Mouse (Mus musculus) hindbrain, embryonic 16.5 days (tissue): ENCODE data around the gene Tmem161a. TPM values are rescaled to one million over a fixed set of nuclear protein-coding genes. Genes with fewer than 3 reads are reported as not detected.

Experiments
- ATAC-seq: fragments of 200-750 bp; cut with Nextera tagmentation; 2 replicates; pipeline ENCODE4 v1.8.0; 2017; ENCODE audit warnings: moderate TSS enrichment, moderate library complexity
- H3K27ac ChIP-seq: fragments of 300-500 bp; sonication (generic); 2 replicates; pipeline ENCODE4 v1.5.1; 2014; ENCODE audit warnings: low read depth, mild to moderate bottlenecking, control low read depth, low read length, moderate library complexity
- H3K27me3 ChIP-seq: fragments of 300-500 bp; sonication (generic); replicated peaks from 2 replicates; pipeline ENCODE4 v1.6.1; 2014; ENCODE audit warnings: low read length; ENCODE audit not compliant: control insufficient read depth, insufficient read depth
- H3K36me3 ChIP-seq: fragments of 300-500 bp; sonication (generic); 2 replicates; pipeline ENCODE4 v1.6.1; 2014; ENCODE audit warnings: mild to moderate bottlenecking, low read length, moderate library complexity, mixed read lengths; ENCODE audit not compliant: control insufficient read depth, insufficient read depth
- H3K4me1 ChIP-seq: fragments of 300-500 bp; sonication (generic); 2 replicates; pipeline ENCODE4 v1.6.1; 2014; ENCODE audit warnings: low read depth, low read length; ENCODE audit not compliant: control insufficient read depth, insufficient read depth
- H3K4me2 ChIP-seq: fragments of 300-500 bp; sonication (generic); 2 replicates; pipeline ENCODE4 v1.6.1; 2014; ENCODE audit warnings: mild to moderate bottlenecking, low read length, control low read depth, moderate library complexity
- H3K4me3 ChIP-seq: fragments of 300-500 bp; sonication (generic); 2 replicates; pipeline ENCODE4 v1.5.1; 2014; ENCODE audit warnings: mild to moderate bottlenecking, low read length, control low read depth, moderate library complexity
- H3K9ac ChIP-seq: fragments of 300-500 bp; sonication (generic); 2 replicates; pipeline ENCODE4 v1.6.1; 2014; ENCODE audit warnings: low read depth, mild to moderate bottlenecking, control low read depth, low read length, moderate library complexity
- H3K9me3 ChIP-seq: fragments of 300-500 bp; sonication (generic); 2 replicates; pipeline ENCODE4 v1.6.1; 2014; ENCODE audit warnings: mild to moderate bottlenecking, low read length, moderate library complexity; ENCODE audit not compliant: control insufficient read depth
- WGBS: fragments of 180-500 bp; shearing (Covaris S2); extraction: QIAGEN DNeasy Blood & Tissue Kit; methylation state at CpG from one replicate; pipeline ENCODE4 v1.1.7; 2014; 5-methylcytosine and 5-hydroxymethylcytosine counted together
- polyA plus RNA-seq: library from polyadenylated mRNA; unstranded; fragments of >200 nt; fragmentation: Nextera tagmentation; extraction: Ambion mirVana; gene quantifications from 2 replicates; pipeline ENCODE4 v1.2.1, GENCODE M21; 2015

Tmem161a gene
- polyA plus RNA-seq, 1 experiment from 2014 or later = 57.4 TPM

DNA sequence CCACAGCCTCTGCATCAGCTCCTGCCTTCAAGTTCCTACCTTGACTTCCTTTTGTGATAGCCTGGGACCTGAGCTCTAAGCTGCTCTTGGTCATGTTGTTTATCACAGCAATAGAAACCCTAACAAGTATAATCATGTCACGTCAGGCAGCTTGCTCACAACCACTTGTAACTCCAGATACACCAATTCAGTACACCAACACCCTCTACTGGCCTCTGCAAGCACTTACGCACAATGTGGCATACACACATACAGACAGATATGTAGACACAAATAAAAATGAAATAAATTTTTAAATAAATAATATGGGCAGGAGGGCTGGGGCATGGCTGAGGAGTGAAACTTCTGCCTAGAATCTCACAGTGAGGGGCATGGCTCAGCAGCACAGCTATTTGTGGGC lies 23.6 kb downstream of the Tmem161a start:
- no peak for ATAC-seq
- 82% methylated on average over 2 of the region's 2 CpGs for WGBS
- no peaks in the 10 kb centered on the region for H3K9me3 ChIP-seq
- no peak overlapping the region for H3K9ac ChIP-seq
- H3K27ac ChIP-seq = no peak overlapping the region
- no peak overlapping the region for H3K4me3 ChIP-seq
- no peaks in the 10 kb centered on the region for H3K36me3 ChIP-seq
- H3K4me1 ChIP-seq = peaks cover 2% of the 10 kb centered on the region; the same call in 1 of the 2 replicates
- no peak overlapping the region for H3K4me2 ChIP-seq
- no peaks in the 10 kb centered on the region for H3K27me3 ChIP-seq

DNA sequence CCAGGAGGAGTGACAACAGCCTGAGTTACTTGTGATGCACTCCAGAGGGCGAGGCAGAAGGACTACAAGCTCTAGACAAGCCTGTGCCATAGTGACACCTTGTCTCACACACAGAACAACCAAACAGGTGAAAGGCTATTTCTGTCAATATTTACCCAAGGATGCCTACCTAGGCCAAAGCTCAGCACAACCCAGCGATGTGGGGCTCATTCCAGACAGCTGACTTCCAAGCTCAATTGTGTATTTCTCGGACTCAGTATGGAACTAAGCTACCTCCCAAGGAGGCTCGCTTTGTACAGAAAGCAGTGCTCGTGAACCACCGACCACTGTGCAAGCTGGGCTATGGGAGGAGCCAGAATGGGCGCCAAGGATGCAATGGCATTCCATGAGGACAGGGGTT lies 25.4 kb downstream of the Tmem161a start:
- Histone ChIP-seq H3K36me3 (no peaks in the 10 kb centered on the region), H3K4me1 (peaks cover 2% of the 10 kb centered on the region; the same call in 1 of the 2 replicates), H3K4me3 (no peak overlapping the region), H3K27me3 (no peaks in the 10 kb centered on the region), H3K9ac (no peak overlapping the region), H3K4me2 (no peak overlapping the region), H3K9me3 (no peaks in the 10 kb centered on the region), H3K27ac (no peak overlapping the region)
- ATAC-seq = no peak
- WGBS = 48% methylated on average over 7 of the region's 7 CpGs

DNA sequence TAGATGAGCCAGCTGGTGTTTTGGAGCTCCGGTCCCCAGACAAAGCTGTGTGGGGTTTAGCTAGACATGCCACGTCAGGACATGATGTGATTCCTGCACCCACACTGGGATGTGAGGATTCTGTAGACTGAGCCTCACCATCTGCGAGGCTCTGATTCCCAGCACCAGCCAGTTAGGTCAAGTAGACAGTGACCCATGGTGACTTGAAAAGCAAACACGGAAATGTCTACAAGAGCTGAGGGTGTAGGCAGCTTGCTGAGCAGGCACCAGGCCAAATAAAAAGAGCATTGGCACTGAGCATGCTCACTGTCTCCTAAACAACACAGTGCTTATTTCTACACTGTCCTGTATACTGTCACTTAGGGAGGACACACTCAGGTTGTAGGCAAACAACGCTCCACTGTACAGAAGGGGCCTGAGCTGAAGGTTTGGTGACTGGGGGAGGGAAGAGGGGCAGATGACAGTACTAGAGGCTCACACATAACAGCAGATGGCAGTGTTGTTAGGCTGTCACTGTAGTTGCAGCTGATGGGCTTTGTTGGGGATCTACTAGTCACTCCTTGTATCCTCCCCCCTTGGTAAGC lies 28.0 kb downstream of the Tmem161a start:
- H3K4me1 ChIP-seq = peaks cover 2% of the 10 kb centered on the region; the same call in 1 of the 2 replicates
- peak; percentile 66 for ATAC-seq
- WGBS = 58% methylated on average over 5 of the region's 5 CpGs
- no peak overlapping the region for H3K4me2 ChIP-seq
- no peak overlapping the region; the same call in 1 of the 2 replicates for H3K27ac ChIP-seq
- no peaks in the 10 kb centered on the region for H3K9me3 ChIP-seq
- H3K36me3 ChIP-seq = no peaks in the 10 kb centered on the region
- H3K9ac ChIP-seq = no peak overlapping the region
- H3K27me3 ChIP-seq = no peaks in the 10 kb centered on the region
- H3K4me3 ChIP-seq = no peak overlapping the region

DNA sequence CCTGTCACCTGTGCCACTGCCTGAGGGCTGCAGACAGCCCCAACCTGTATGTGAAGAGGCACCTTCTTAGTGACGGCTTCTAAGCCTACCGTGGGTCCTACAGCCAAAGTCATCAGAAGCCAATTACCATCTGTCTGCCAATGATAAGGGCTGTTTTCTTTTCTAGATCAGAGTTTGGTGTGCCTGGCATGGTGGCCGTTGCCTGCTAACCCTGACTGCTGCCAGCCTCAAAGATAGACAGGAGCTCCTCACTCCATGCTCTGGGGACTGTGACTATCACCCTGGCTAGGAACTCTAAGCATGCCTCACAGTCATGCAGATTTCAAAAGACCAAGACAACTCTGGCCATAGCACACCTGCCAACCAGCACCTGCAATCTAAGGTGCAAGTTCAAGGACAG lies 29.3 kb downstream of the Tmem161a start:
- H3K9me3 ChIP-seq = no peaks in the 10 kb centered on the region
- H3K4me2 ChIP-seq = no peak overlapping the region
- no peaks in the 10 kb centered on the region for H3K27me3 ChIP-seq
- no peak overlapping the region for H3K9ac ChIP-seq
- WGBS = 91% methylated on average over 3 of the region's 3 CpGs
- no peaks in the 10 kb centered on the region for H3K36me3 ChIP-seq
- peaks cover 2% of the 10 kb centered on the region; the same call in 1 of the 2 replicates for H3K4me1 ChIP-seq
- no peak overlapping the region for H3K27ac ChIP-seq
- ATAC-seq = no peak
- H3K4me3 ChIP-seq = no peak overlapping the region

DNA sequence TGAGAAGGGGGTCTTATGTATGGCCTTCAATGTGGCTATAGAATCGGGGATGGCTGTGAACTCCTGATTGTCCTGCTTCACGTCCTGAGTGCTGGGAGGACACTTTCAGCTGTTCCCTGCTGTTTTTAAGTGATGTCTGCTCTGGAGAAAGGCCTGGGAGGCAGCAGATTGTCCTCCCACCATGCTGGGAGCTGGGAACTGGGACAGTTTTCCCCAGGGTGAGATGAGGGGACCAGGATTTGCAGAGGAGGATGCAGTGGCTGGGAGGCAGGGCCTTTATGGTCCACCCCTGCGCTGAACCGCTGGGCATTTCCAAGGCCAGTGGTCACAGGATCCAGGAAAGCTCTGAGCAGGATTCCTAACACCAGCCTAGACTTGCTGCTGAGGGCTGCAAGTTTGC lies 30.9 kb downstream of the Tmem161a start:
- Histone ChIP-seq H3K27ac (no peak overlapping the region), H3K36me3 (no peaks in the 10 kb centered on the region), H3K4me2 (no peak overlapping the region), H3K9me3 (no peaks in the 10 kb centered on the region), H3K27me3 (no peaks in the 10 kb centered on the region), H3K9ac (no peak overlapping the region), H3K4me3 (no peak overlapping the region), H3K4me1 (peaks cover 2% of the 10 kb centered on the region; the same call in 1 of the 2 replicates)
- 71% methylated on average over 4 of the region's 4 CpGs for WGBS
- ATAC-seq = no peak

DNA sequence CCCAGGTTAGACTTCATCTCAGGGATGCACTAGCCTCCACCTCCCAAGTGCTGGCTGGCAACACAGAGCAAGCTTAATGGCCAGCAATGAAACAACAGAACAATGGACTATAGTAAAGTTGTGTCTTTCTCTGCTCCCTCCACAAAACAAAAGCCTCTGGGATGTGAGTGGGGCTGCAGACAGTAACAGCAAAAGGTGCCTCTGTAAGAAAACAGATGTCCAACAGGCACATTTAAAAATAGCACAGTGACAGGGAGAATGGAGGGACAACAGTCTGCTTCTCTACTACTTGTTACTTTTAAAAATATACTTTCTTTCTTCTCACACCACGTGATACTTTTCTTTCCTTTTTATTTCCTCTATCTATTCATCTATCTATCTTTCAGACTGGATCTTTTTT lies 32.6 kb downstream of the Tmem161a start:
- Histone ChIP-seq H3K4me2 (no peak overlapping the region), H3K36me3 (no peaks in the 10 kb centered on the region), H3K9me3 (no peaks in the 10 kb centered on the region), H3K9ac (no peak overlapping the region), H3K27me3 (no peaks in the 10 kb centered on the region), H3K27ac (no peak overlapping the region), H3K4me3 (no peak overlapping the region), H3K4me1 (peaks cover 2% of the 10 kb centered on the region; the same call in 1 of the 2 replicates)
- 50% methylated on average over 1 of the region's 1 CpGs for WGBS
- ATAC-seq = no peak

DNA sequence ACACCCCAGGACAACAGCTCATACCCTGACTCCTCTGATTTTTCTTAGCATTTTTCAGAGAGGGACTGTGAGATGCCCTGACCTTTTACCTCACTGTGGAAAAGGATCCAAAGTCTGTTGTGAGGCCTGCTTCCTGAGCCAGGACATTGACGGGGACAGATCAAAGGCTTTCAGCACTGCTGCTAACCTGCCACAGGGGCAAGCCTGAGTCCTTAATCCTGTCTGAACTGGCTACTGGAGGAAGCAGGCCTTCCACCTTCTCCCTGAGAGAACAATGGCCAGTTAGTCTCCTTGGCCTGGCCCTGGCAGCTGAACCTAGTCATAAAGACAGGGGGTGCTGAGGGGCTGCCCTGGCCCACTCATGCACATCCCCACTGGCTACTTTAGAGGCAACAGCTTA lies 36.0 kb downstream of the Tmem161a start:
- Histone ChIP-seq H3K27ac (no peak overlapping the region), H3K4me3 (no peak overlapping the region), H3K27me3 (peaks cover 2% of the 10 kb centered on the region; the same call in 1 of the 2 replicates), H3K4me1 (peaks cover 15% of the 10 kb centered on the region), H3K4me2 (no peak overlapping the region), H3K36me3 (no peaks in the 10 kb centered on the region), H3K9ac (no peak overlapping the region), H3K9me3 (no peaks in the 10 kb centered on the region)
- ATAC-seq = no peak
- WGBS = 71% methylated on average over 1 of the region's 1 CpGs

DNA sequence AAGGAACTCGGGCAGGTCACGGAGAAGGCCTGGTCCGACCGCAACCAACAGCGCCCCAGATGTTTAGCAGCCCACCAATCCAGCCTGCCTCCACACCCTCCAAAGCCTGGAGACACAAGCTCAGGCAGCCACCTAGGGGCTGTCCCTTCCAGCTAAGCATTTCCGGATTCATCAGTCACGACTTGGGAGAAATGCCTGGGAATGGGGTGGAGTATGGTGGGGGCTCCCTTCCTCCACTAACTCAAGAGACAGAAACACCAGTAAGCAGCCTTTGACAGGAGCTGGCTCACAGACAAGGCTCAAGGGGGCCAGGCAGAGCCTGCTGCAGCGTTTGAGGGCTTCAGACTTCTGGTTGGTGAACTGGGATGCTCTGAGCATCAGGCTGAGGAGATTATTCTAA lies 38.4 kb downstream of the Tmem161a start:
- H3K36me3 ChIP-seq = no peaks in the 10 kb centered on the region
- no peak for ATAC-seq
- peaks cover 2% of the 10 kb centered on the region; the same call in 1 of the 2 replicates for H3K27me3 ChIP-seq
- peaks cover 15% of the 10 kb centered on the region for H3K4me1 ChIP-seq
- H3K4me3 ChIP-seq = peak overlapping the region; percentile 7; the same call in 1 of the 2 replicates
- H3K9me3 ChIP-seq = no peaks in the 10 kb centered on the region
- peak overlapping the region; percentile 93; the same call in 1 of the 2 replicates for H3K4me2 ChIP-seq
- WGBS = 38% methylated on average over 8 of the region's 8 CpGs
- H3K9ac ChIP-seq = peak overlapping the region; percentile 18; the same call in 1 of the 2 replicates
- H3K27ac ChIP-seq = no peak overlapping the region

DNA sequence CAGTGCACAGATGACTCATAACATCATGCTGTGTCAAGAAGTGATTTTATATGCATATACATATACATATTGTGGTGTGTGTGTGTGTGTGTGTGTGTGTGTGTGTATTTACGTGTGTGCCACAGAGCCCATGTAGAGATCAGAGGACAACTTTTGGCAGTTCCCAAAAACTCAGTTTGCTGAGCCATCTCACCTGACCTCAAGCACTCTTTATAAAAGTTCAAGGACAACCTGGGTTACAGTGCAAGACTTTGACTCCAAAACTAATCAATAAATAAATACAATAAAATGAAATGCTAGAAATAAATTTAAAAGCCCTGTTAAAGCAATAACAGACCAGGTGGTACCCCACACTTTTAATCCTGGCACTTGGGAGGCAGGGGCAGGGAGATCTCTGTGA lies 39.1 kb downstream of the Tmem161a start:
- Histone ChIP-seq H3K36me3 (no peaks in the 10 kb centered on the region), H3K4me3 (peak overlapping the region; percentile 81), H3K27ac (no peak overlapping the region), H3K4me1 (peaks cover 15% of the 10 kb centered on the region), H3K4me2 (peak overlapping the region; percentile 93), H3K9ac (peak overlapping the region; percentile 78), H3K27me3 (peaks cover 2% of the 10 kb centered on the region; the same call in 1 of the 2 replicates), H3K9me3 (no peaks in the 10 kb centered on the region)
- ATAC-seq = no peak
- 77% methylated on average over 1 of the region's 1 CpGs for WGBS
